Mouse (Mus musculus): ENCODE measurements around the gene Mapk10.

- TF ChIP-seq CTCF (IDR thresholded peaks at IDR 0.05; ENCODE audit: low read depth) (no peak), EP300 (IDR thresholded peaks at IDR 0.05; ENCODE audit: low read depth) (no peak)
Observed at GRCm38 (mm10) chr5:102899680-102900215, 311.4 kb downstream of the Mapk10 start.

Data from heart, postnatal 0 days (tissue).